Mouse (Mus musculus): ENCODE measurements around the gene Mageb3. TPM values are rescaled to one million over a fixed set of nuclear protein-coding genes. Genes with fewer than 3 reads are reported as not detected.

Mageb3 gene
- not detected for polyA plus RNA-seq (2017; shearing (Covaris generic))

DNA sequence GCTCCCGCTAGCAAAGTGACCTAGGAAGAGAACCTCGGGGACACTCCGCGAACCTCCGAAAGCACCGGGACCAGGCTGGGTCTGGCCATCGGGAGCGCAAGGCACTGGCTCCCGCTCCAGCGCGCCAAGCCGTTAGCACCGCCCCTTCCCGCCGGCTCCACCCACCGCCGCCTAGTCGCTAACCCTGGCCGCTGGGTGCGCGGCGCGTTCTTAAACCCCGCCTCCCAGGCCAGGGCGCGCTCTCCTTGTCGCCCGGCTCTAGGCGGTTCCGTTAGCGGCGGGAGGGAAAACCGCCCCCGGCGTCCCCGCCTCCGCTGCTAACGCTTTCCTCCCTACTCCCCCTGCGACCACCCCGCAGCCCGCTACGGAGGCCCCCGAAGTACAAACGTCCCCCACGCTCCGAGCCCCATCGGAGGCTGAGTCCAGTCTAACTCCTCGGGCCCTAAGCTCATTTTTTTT lies at the start of gene Mageb3, which contains the start of gene Ctdspl2:
Gene Mageb3 (minus strand): TSS at position 328 of the 459 bp plus-strand sequence.
Gene Ctdspl2 (plus strand): TSS at position 237 of the 459 bp plus-strand sequence.

Other genes starting within 250 kb of the Mageb3 start
- 1 to 10 TPM; 2.0 to 3.3 TPM for gene Frmd5, start 149.0 kb downstream of the Mageb3 start, polyA plus RNA-seq (2017; shearing (Covaris generic))
- gene Casc4, start 89.1 kb downstream of the Mageb3 start, polyA plus RNA-seq (2017; shearing (Covaris generic)) = 1 to 10 TPM; 5.0 to 7.6 TPM
- gene Ctdspl2, start 91 bp downstream of the Mageb3 start, polyA plus RNA-seq (2017; shearing (Covaris generic)) = 10 to 100 TPM; 46.0 to 52.9 TPM
- gene Eif3j1, start 72.5 kb upstream of the Mageb3 start, polyA plus RNA-seq (2017; shearing (Covaris generic)) = 10 to 100 TPM; 11.5 to 16.5 TPM
- 10 to 100 TPM; 12.7 to 18.8 TPM for gene Spg11, start 162.3 kb upstream of the Mageb3 start, polyA plus RNA-seq (2017; shearing (Covaris generic))
- 1,000 to 10,000 TPM; 7,214 to 7,784 TPM for gene B2m, start 191.6 kb upstream of the Mageb3 start, polyA plus RNA-seq (2017; shearing (Covaris generic))
- gene Trim69, start 204.6 kb upstream of the Mageb3 start, polyA plus RNA-seq (2017; shearing (Covaris generic)) = under 1 TPM in 1 of 2 experiments, not detected in 1; 0.76 TPM
- gene Patl2, start 230.1 kb upstream of the Mageb3 start, polyA plus RNA-seq (2017; shearing (Covaris generic)) = 1 to 10 TPM in 1 of 2 experiments, under 1 TPM in 1; 0.69 to 1.5 TPM
- gene Terb2, start 230.2 kb upstream of the Mageb3 start, polyA plus RNA-seq (2017; shearing (Covaris generic)) = under 1 TPM in 1 of 2 experiments, not detected in 1; 0.31 TPM